ENCODE assay signal across 11 mouse cellular contexts in the genomic region with DNA sequence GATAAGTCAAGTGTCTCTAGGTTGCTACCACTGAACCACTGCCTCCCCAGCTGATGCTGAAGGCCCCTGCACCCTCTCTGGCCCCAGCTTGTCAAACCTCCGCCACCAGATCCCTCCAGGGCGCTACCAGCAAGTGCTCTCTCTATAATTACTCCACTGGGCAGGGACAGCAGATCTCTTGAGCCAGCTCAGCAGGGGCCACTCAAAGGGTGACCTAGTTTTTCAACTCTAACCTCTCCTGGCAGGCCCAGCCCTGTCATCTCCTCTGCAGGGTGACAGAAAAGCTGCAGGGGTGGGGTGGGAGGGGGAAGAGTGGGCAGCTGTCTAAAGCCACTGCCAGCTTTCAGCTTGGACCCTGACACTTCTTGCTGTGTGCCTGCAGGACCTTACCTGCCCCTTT. TPM values are rescaled to one million over a fixed set of nuclear protein-coding genes. Genes with fewer than 3 reads are reported as not detected.
DNase-seq lines count a peak whose midpoint lies in the region; ATAC-seq lines count a peak whose summit lies in the region.
"Had no signal": no experiment of that assay in that cellular context is flagged by ENCODE, and none has a peak within 500 bp of the region (broad histone marks: within the 10 kb centered on the region; RNA-seq: fewer than 3 reads in every experiment).

No protein-coding gene starts in this region.

- no peak for ATAC-seq in limb, embryonic 12.5 days (ENCODE audit: insufficient number of reproducible peaks, insufficient read depth, low FRiP score, low TSS enrichment, low read depth)
- ATAC-seq: activated CD4-positive, CD25-positive, alpha-beta regulatory T cell, adult 4 months; midbrain, embryonic 15.5 days had no signal

- H3K9ac ChIP-seq in limb, embryonic 12.5 days (replicated peaks): 0 out of 2 replicates have a peak overlapping the region, but pooled peaks have one; percentile 1
- H3K9ac ChIP-seq: midbrain, embryonic 15.5 days had no signal

- H3K9me3 ChIP-seq in limb, embryonic 12.5 days: peaks cover 7% of the 10 kb centered on the region; the same call in 1 of the 2 replicates
- H3K9me3 ChIP-seq in limb, embryonic 10.5 days (replicated peaks): no peaks in the 10 kb centered on the region; the same call in 1 of the 2 replicates
- H3K9me3 ChIP-seq in heart, embryonic 10.5 days: no peaks in the 10 kb centered on the region
- H3K9me3 ChIP-seq: midbrain, embryonic 15.5 days had no signal

- H3K36me3 ChIP-seq in limb, embryonic 12.5 days: no peaks in the 10 kb centered on the region
- no peaks in the 10 kb centered on the region for H3K36me3 ChIP-seq in limb, embryonic 10.5 days
- no peaks in the 10 kb centered on the region for H3K36me3 ChIP-seq in heart, embryonic 10.5 days
- H3K36me3 ChIP-seq: midbrain, embryonic 15.5 days had no signal

- no peak overlapping the region for H3K27ac ChIP-seq in limb, embryonic 12.5 days
- no peak overlapping the region; the same call in 1 of the 2 replicates for H3K27ac ChIP-seq in limb, embryonic 10.5 days
- peak overlapping the region; percentile 68 for H3K27ac ChIP-seq in heart, embryonic 10.5 days
- H3K27ac ChIP-seq: midbrain, embryonic 15.5 days had no signal

- no peak overlapping the region for H3K4me2 ChIP-seq in limb, embryonic 12.5 days
- H3K4me2 ChIP-seq: midbrain, embryonic 15.5 days had no signal

- DNase-seq in adrenal gland, adult 2 months: peak; percentile 76
- DNase-seq in adrenal gland, postnatal 10 days: no peak
- DNase-seq in limb, embryonic 10.5 days (ENCODE audit: low spot score): no peak
- no peak for DNase-seq in heart, embryonic 10.5 days (ENCODE audit: low spot score)
- peak; percentile 78 for DNase-seq in retina, embryonic 14.5 days (ENCODE audit: low spot score)
- no peak for DNase-seq in liver
- DNase-seq in thymus, postnatal 14 days: no peak

- peaks cover 94% of the 10 kb centered on the region for H3K27me3 ChIP-seq in limb, embryonic 12.5 days
- H3K27me3 ChIP-seq in limb, embryonic 10.5 days (ENCODE audit: low read depth, poor library complexity, severe bottlenecking): peaks cover 90% of the 10 kb centered on the region
- peaks cover 73% of the 10 kb centered on the region for H3K27me3 ChIP-seq in heart, embryonic 10.5 days (ENCODE audit: insufficient read depth, poor library complexity, severe bottlenecking)

- 15% methylated on average over 2 of the region's 2 CpGs for WGBS in limb, embryonic 12.5 days
- WGBS in limb, embryonic 10.5 days: 7% methylated on average over 2 of the region's 2 CpGs
- 18% methylated on average over 2 of the region's 2 CpGs for WGBS in heart, embryonic 10.5 days

- peaks cover 9% of the 10 kb centered on the region; the same call in 1 of the 2 replicates for H3K4me1 ChIP-seq in limb, embryonic 12.5 days (replicated peaks)
- peaks cover 38% of the 10 kb centered on the region for H3K4me1 ChIP-seq in limb, embryonic 10.5 days
- H3K4me1 ChIP-seq in heart, embryonic 10.5 days: peaks cover 48% of the 10 kb centered on the region

- H3K4me3 ChIP-seq in limb, embryonic 12.5 days (replicated peaks): no peak overlapping the region
- no peak overlapping the region for H3K4me3 ChIP-seq in limb, embryonic 10.5 days
- H3K4me3 ChIP-seq in heart, embryonic 10.5 days: peak overlapping the region; percentile 13; the same call in 1 of the 2 replicates
- H3K4me3 ChIP-seq: midbrain, embryonic 15.5 days had no signal

RNA-seq across cellular contexts. Expression of a gene that starts 6.0 kb away (rescaled TPM):
- 10 to 100 TPM in 1 of 2 experiments, 1 to 10 TPM in 1; 8.5 to 16.7 TPM for total RNA-seq in adrenal gland, adult 2 months (2021)
- polyA plus RNA-seq in adrenal gland, adult 2 months (2012; rRNA removed): 13.8 and 18.7 TPM in 2 replicates
- total RNA-seq in adrenal gland, postnatal 10 days (2021): 1 to 10 TPM in 1 of 2 experiments, under 1 TPM in 1; 0.99 to 1.5 TPM
- polyA plus RNA-seq in limb, embryonic 12.5 days (2016; fragmentation: Nextera tagmentation; extraction: Ambion mirVana): 0.79 and 0.87 TPM in 2 replicates
- polyA plus RNA-seq in limb, embryonic 10.5 days (2016; fragmentation: Nextera tagmentation; extraction: Ambion mirVana): 0.44 and 0.60 TPM in 2 replicates
- polyA plus RNA-seq in heart, embryonic 10.5 days (2016; fragmentation: Nextera tagmentation; extraction: Ambion mirVana): 0.14 and 0.43 TPM in 2 replicates
- polyA plus RNA-seq: activated CD4-positive, CD25-positive, alpha-beta regulatory T cell, adult 4 months had no signal

RNA-seq across cellular contexts. Expression of a gene that starts 11.4 kb away (rescaled TPM):
- total RNA-seq in adrenal gland, adult 2 months (2021): 100 to 1,000 TPM; 780 to 923 TPM
- 1,168 and 1,414 TPM in 2 replicates for polyA plus RNA-seq in adrenal gland, adult 2 months (2012; rRNA removed)
- 100 to 1,000 TPM; 700 to 820 TPM for total RNA-seq in adrenal gland, postnatal 10 days (2021)
- 1,783 and 1,832 TPM in 2 replicates for polyA plus RNA-seq in limb, embryonic 12.5 days (2016; fragmentation: Nextera tagmentation; extraction: Ambion mirVana)
- polyA plus RNA-seq in limb, embryonic 10.5 days (2016; fragmentation: Nextera tagmentation; extraction: Ambion mirVana): 2,414 and 2,486 TPM in 2 replicates
- 2,064 and 2,176 TPM in 2 replicates for polyA plus RNA-seq in heart, embryonic 10.5 days (2016; fragmentation: Nextera tagmentation; extraction: Ambion mirVana)

RNA-seq across cellular contexts. Expression of a gene that starts 17.2 kb away (rescaled TPM):
- 10 to 100 TPM; 22.3 to 36.2 TPM for total RNA-seq in adrenal gland, adult 2 months (2021)
- polyA plus RNA-seq in adrenal gland, adult 2 months (2012; rRNA removed): 91.9 and 107 TPM in 2 replicates
- 10 to 100 TPM; 35.3 to 37.8 TPM for total RNA-seq in adrenal gland, postnatal 10 days (2021)
- polyA plus RNA-seq in limb, embryonic 12.5 days (2016; fragmentation: Nextera tagmentation; extraction: Ambion mirVana): 344 and 378 TPM in 2 replicates
- 358 and 440 TPM in 2 replicates for polyA plus RNA-seq in limb, embryonic 10.5 days (2016; fragmentation: Nextera tagmentation; extraction: Ambion mirVana)
- 200 and 266 TPM in 2 replicates for polyA plus RNA-seq in heart, embryonic 10.5 days (2016; fragmentation: Nextera tagmentation; extraction: Ambion mirVana)

RNA-seq across cellular contexts. Expression of a gene that starts 17.2 kb away (rescaled TPM):
- 10 to 100 TPM; 28.5 to 35.2 TPM for total RNA-seq in adrenal gland, adult 2 months (2021)
- polyA plus RNA-seq in adrenal gland, adult 2 months (2012; rRNA removed): 114 and 116 TPM in 2 replicates
- 10 to 100 TPM; 25.3 to 39.8 TPM for total RNA-seq in adrenal gland, postnatal 10 days (2021)
- polyA plus RNA-seq in limb, embryonic 12.5 days (2016; fragmentation: Nextera tagmentation; extraction: Ambion mirVana): 43.7 and 50.3 TPM in 2 replicates
- 44.9 and 48.5 TPM in 2 replicates for polyA plus RNA-seq in limb, embryonic 10.5 days (2016; fragmentation: Nextera tagmentation; extraction: Ambion mirVana)
- polyA plus RNA-seq in heart, embryonic 10.5 days (2016; fragmentation: Nextera tagmentation; extraction: Ambion mirVana): 32.1 and 34.6 TPM in 2 replicates

RNA-seq across cellular contexts. Expression of a gene that starts 24.5 kb away (rescaled TPM):
- total RNA-seq in adrenal gland, adult 2 months (2021): 10 to 100 TPM in 1 of 2 experiments, 1 to 10 TPM in 1; 2.3 to 18.5 TPM
- 4.2 and 4.9 TPM in 2 replicates for polyA plus RNA-seq in adrenal gland, adult 2 months (2012; rRNA removed)
- total RNA-seq in adrenal gland, postnatal 10 days (2021): 10 to 100 TPM in 1 of 2 experiments, 1 to 10 TPM in 1; 9.8 to 24.0 TPM
- polyA plus RNA-seq in limb, embryonic 12.5 days (2016; fragmentation: Nextera tagmentation; extraction: Ambion mirVana): 1.6 and 1.7 TPM in 2 replicates
- 0.74 and 0.80 TPM in 2 replicates for polyA plus RNA-seq in limb, embryonic 10.5 days (2016; fragmentation: Nextera tagmentation; extraction: Ambion mirVana)
- 7.9 and 8.8 TPM in 2 replicates for polyA plus RNA-seq in heart, embryonic 10.5 days (2016; fragmentation: Nextera tagmentation; extraction: Ambion mirVana)
- polyA plus RNA-seq: activated CD4-positive, CD25-positive, alpha-beta regulatory T cell, adult 4 months; large intestine, adult 2 months had no signal

Comparison
In these comparisons a context has a peak if more than half of its experiments do, and no peak if none do; other contexts are left out.
1. DNase-seq: peak in adrenal gland, adult 2 months (single experiment) and retina, embryonic 14.5 days (single experiment); none in adrenal gland, postnatal 10 days (single experiment), limb, embryonic 10.5 days (single experiment), heart, embryonic 10.5 days (single experiment), liver (single experiment) and thymus, postnatal 14 days (single experiment).